Mouse (Mus musculus) ES-E14 (cell line): ENCODE data around the gene Cfap57.

Source experiments
- MAFK ChIP-seq: IDR thresholded peaks from 2 replicates; pipeline ENCODE4 v1.6.1; 2014; ENCODE audit warnings: mild to moderate bottlenecking, low read depth, low read length, inconsistent platforms; ENCODE audit not compliant: insufficient read depth
- ZNF384 ChIP-seq: IDR thresholded peaks from 2 replicates; pipeline ENCODE4 v1.6.1; 2012; ENCODE audit warnings: low read depth, low read length, inconsistent platforms

DNA sequence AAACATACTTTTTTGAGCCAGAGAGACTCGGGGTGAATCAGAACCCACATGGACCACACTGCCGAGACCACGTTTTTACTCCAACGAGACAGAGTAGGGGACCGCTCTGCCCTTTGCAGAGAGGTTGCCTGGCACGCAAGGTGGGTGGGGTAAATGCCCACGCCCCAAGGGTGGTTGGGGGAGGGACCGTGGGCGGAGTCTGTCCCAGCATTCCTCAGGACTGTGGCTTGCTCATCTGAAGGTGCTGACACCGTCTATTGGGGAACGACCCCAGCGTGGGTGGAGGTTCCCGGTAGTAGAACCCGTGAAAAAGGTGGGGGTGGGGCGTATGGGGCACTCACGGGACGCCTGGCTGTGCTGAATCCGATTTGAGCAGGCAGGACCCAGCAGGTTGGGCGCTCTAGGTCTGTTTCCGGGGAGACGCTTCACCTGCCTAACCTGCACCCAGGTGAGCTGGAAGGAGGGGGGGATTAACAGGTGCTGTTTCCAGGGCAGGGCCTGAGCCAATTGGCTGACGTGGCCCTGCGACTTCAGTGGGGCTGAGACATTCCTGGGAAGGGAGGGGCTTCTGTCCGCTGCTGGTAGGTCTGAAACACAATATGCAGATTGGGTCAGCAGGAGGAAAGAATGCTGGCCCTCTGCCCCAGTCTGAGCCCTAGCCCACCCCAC lies 76.9 kb downstream of the Cfap57 start, which contains the start of gene Tmem125:
- no peak for TF ChIP-seq MAFK
- no peak for TF ChIP-seq ZNF384
